Mouse (Mus musculus): ENCODE data around the gene Atp6v0a1.

Gene Atp6v0a1

GRCm38 (mm10) chr11:101009046-101009887 is at the start of gene Atp6v0a1:
Gene Atp6v0a1 (plus strand): TSS chr11:101009452.
- peak; percentile 93 for DNase-seq (ENCODE audit: low spot score)

- DNase-seq (ENCODE audit: low spot score): peak; percentile 66
Measured at GRCm38 (mm10) chr11:100959464-100959810, 49.8 kb upstream of the Atp6v0a1 start.

- no peak for DNase-seq (ENCODE audit: low spot score)
Measured at GRCm38 (mm10) chr11:100959826-100960225, 49.4 kb upstream of the Atp6v0a1 start.

GRCm38 (mm10) chr11:100960540-100960939 is 48.7 kb upstream of the Atp6v0a1 start:
- no peak for DNase-seq (ENCODE audit: low spot score)

GRCm38 (mm10) chr11:100962371-100962911 is 46.8 kb upstream of the Atp6v0a1 start:
- no peak for DNase-seq (ENCODE audit: low spot score)

- no peak for DNase-seq (ENCODE audit: low spot score)
Measured at GRCm38 (mm10) chr11:100963647-100964046, 45.6 kb upstream of the Atp6v0a1 start.

- no peak for DNase-seq (ENCODE audit: low spot score)
Measured at GRCm38 (mm10) chr11:100964180-100964579, 45.1 kb upstream of the Atp6v0a1 start.

GRCm38 (mm10) chr11:100964901-100965542 is 44.2 kb upstream of the Atp6v0a1 start:
- DNase-seq (ENCODE audit: low spot score): no peak

GRCm38 (mm10) chr11:100965760-100966159 is 43.5 kb upstream of the Atp6v0a1 start:
- no peak for DNase-seq (ENCODE audit: low spot score)

GRCm38 (mm10) chr11:100967376-100967775 is 41.9 kb upstream of the Atp6v0a1 start:
- DNase-seq (ENCODE audit: low spot score): no peak

GRCm38 (mm10) chr11:100967881-100968420 is 41.3 kb upstream of the Atp6v0a1 start:
- DNase-seq (ENCODE audit: low spot score): no peak

- no peak for DNase-seq (ENCODE audit: low spot score)
Measured at GRCm38 (mm10) chr11:100968501-100968900, 40.8 kb upstream of the Atp6v0a1 start.

- DNase-seq (ENCODE audit: low spot score): peak; percentile 44
Measured at GRCm38 (mm10) chr11:100969189-100969743, 40.0 kb upstream of the Atp6v0a1 start.

- peak; percentile 30 for DNase-seq (ENCODE audit: low spot score)
Measured at GRCm38 (mm10) chr11:100969744-100970556, 39.3 kb upstream of the Atp6v0a1 start.

- peak; percentile 95 for DNase-seq (ENCODE audit: low spot score)
Measured at GRCm38 (mm10) chr11:100970557-100970937, 38.7 kb upstream of the Atp6v0a1 start, which contains the start of gene Cavin1. Gene Cavin1 (minus strand): TSS chr11:100970887.

- DNase-seq (ENCODE audit: low spot score): no peak
Measured at GRCm38 (mm10) chr11:100971455-100971854, 37.8 kb upstream of the Atp6v0a1 start.

GRCm38 (mm10) chr11:100973245-100973644 is 36.0 kb upstream of the Atp6v0a1 start:
- DNase-seq (ENCODE audit: low spot score): no peak

GRCm38 (mm10) chr11:100974381-100974970 is 34.8 kb upstream of the Atp6v0a1 start:
- peak; percentile 30 for DNase-seq (ENCODE audit: low spot score)

GRCm38 (mm10) chr11:100975241-100975640 is 34.0 kb upstream of the Atp6v0a1 start:
- DNase-seq (ENCODE audit: low spot score): no peak

GRCm38 (mm10) chr11:100979887-100980286 is 29.4 kb upstream of the Atp6v0a1 start:
- DNase-seq (ENCODE audit: low spot score): no peak

GRCm38 (mm10) chr11:100980438-100980837 is 28.8 kb upstream of the Atp6v0a1 start:
- DNase-seq (ENCODE audit: low spot score): no peak

All from urinary bladder, postnatal 25 days (tissue).